Mouse (Mus musculus): ENCODE measurements around the gene Apom. TPM values are rescaled to one million over a fixed set of nuclear protein-coding genes. Genes with fewer than 3 reads are reported as not detected.
"Not testable (repeated sequence)": the region's sequence is repeated elsewhere in the genome, so short reads cannot be mapped to it uniquely, and the experiment has no call there.

Apom gene
- polyA plus RNA-seq, 1 experiment from 2014 or later = 0.34 TPM

- no peaks in the 10 kb centered on the region for H3K27me3 ChIP-seq (ENCODE audit: control insufficient read depth, insufficient read depth, low read length)
- no peaks in the 10 kb centered on the region for H3K36me3 ChIP-seq (ENCODE audit: control insufficient read depth, insufficient read depth, low read length)
- H3K9ac ChIP-seq (ENCODE audit: low read depth, low read length) = no peak overlapping the region; the same call in 1 of the 2 replicates
- 69% methylated on average over 13 of the region's 13 CpGs for WGBS
- no peak for DNase-seq (ENCODE audit: low spot score)
- H3K4me1 ChIP-seq (replicated peaks; ENCODE audit: control insufficient read depth, insufficient read depth, low read length) = 0 out of 2 replicates have a peak, but pooled peaks cover 2% of the 10 kb centered on the region
- no peak for ATAC-seq (ENCODE audit: low FRiP score)
- H3K27ac ChIP-seq (ENCODE audit: low read depth, low read length) = no peak overlapping the region
- peak overlapping the region; percentile 82 for H3K4me2 ChIP-seq (replicated peaks; ENCODE audit: low read depth, low read length)
- H3K4me3 ChIP-seq (ENCODE audit: low read depth, low read length) = peak overlapping the region; percentile 60; the same call in 1 of the 2 replicates
- no peaks in the 10 kb centered on the region for H3K9me3 ChIP-seq (ENCODE audit: control insufficient read depth, low read length)
Observed at GRCm38 (mm10) chr17:35127017-35127416, 4.8 kb downstream of the Apom start.

DNA sequence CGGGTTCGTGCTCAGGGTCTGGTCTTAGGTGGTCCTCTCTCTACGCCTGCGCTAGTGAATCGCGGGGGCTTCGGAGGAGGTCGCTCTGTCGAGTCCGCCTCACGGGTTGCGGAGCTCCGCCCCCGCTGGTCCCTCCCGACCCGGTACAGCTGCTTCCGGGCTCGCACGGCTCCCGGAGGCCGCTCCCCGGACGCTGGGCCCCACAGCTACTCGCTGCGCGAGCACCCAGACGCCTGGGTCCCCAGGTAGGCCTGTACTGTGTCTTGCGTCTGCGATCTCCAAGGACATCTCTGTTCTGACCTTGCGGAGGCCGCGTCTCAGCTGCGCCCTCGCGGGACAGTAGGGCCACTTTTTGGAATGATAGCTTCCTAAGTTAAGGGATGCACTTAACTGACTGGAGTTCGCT, 5.6 kb downstream of the Apom start, which contains the start of gene D17H6S53E:
Gene D17H6S53E, plus strand, starts transcription at position 168 of the 406 bp plus-strand sequence.
- H3K27ac ChIP-seq (ENCODE audit: low read depth, low read length) = peak within 1 kb of the TSS; percentile 75
- H3K4me1 ChIP-seq (replicated peaks; ENCODE audit: control insufficient read depth, insufficient read depth, low read length) = 0 out of 2 replicates have a peak, but pooled peaks cover 2% of the 10 kb centered on the region
- H3K4me3 ChIP-seq (ENCODE audit: low read depth, low read length) = peak within 1 kb of the TSS; percentile 60
- under 1% methylated on average over 36 of the region's 36 CpGs for WGBS
- DNase-seq (ENCODE audit: low spot score) (peak; percentile 75), ATAC-seq (ENCODE audit: low FRiP score) (peak; percentile 54; the same call in 1 of the 2 replicates)
- no peaks in the 10 kb centered on the region for H3K9me3 ChIP-seq (ENCODE audit: control insufficient read depth, low read length)
- H3K27me3 ChIP-seq (ENCODE audit: control insufficient read depth, insufficient read depth, low read length) = no peaks in the 10 kb centered on the region
- peak within 1 kb of the TSS; percentile 82 for H3K4me2 ChIP-seq (replicated peaks; ENCODE audit: low read depth, low read length)
- no peaks in the 10 kb centered on the region for H3K36me3 ChIP-seq (ENCODE audit: control insufficient read depth, insufficient read depth, low read length)
- peak within 1 kb of the TSS; percentile 90 for H3K9ac ChIP-seq (ENCODE audit: low read depth, low read length)

DNA sequence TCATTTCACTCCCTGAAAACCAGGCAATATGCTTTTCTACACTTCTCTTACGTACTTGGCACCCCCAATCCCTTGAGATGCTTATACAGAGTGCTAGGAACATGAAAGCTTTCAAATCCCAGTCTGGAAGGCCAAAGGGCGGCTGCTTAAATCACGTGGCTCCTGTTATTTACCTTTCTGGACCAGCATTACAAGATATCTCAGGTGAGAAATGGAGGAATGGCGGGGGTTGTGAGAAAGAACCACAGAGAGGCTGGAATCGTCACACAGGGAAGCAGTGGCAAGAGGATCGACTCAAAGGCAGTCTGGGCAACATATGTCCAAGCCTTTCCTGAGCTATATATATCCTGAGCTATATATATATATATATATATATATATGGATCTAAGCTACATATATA, 6.3 kb downstream of the Apom start:
- Histone ChIP-seq H3K27me3 (ENCODE audit: control insufficient read depth, insufficient read depth, low read length) (no peaks in the 10 kb centered on the region), H3K4me2 (replicated peaks; ENCODE audit: low read depth, low read length) (peak overlapping the region; percentile 82), H3K4me1 (replicated peaks; ENCODE audit: control insufficient read depth, insufficient read depth, low read length) (0 out of 2 replicates have a peak, but pooled peaks cover 2% of the 10 kb centered on the region), H3K9me3 (ENCODE audit: control insufficient read depth, low read length) (no peaks in the 10 kb centered on the region), H3K27ac (ENCODE audit: low read depth, low read length) (no peak overlapping the region), H3K4me3 (ENCODE audit: low read depth, low read length) (peak overlapping the region; percentile 60), H3K9ac (ENCODE audit: low read depth, low read length) (no peak overlapping the region), H3K36me3 (ENCODE audit: control insufficient read depth, insufficient read depth, low read length) (no peaks in the 10 kb centered on the region)
- no peak for DNase-seq (ENCODE audit: low spot score)
- ATAC-seq (ENCODE audit: low FRiP score) = no peak
- 34% methylated on average over 6 of the region's 6 CpGs for WGBS

- Histone ChIP-seq H3K27ac (ENCODE audit: low read depth, low read length) (no peak overlapping the region), H3K9ac (ENCODE audit: low read depth, low read length) (no peak overlapping the region), H3K27me3 (ENCODE audit: control insufficient read depth, insufficient read depth, low read length) (no peaks in the 10 kb centered on the region), H3K4me1 (replicated peaks; ENCODE audit: control insufficient read depth, insufficient read depth, low read length) (peaks cover 2% of the 10 kb centered on the region; the same call in 1 of the 2 replicates), H3K36me3 (ENCODE audit: control insufficient read depth, insufficient read depth, low read length) (no peaks in the 10 kb centered on the region), H3K4me3 (ENCODE audit: low read depth, low read length) (no peak overlapping the region), H3K9me3 (ENCODE audit: control insufficient read depth, low read length) (no peaks in the 10 kb centered on the region), H3K4me2 (replicated peaks; ENCODE audit: low read depth, low read length) (no peak overlapping the region)
- DNase-seq (ENCODE audit: low spot score) (no peak), ATAC-seq (ENCODE audit: low FRiP score) (no peak)
- 100% methylated on average over 1 of the region's 1 CpGs for WGBS
Observed at GRCm38 (mm10) chr17:35125081-35125480, 6.8 kb downstream of the Apom start.

- H3K36me3 ChIP-seq (ENCODE audit: control insufficient read depth, insufficient read depth, low read length); H3K27me3 ChIP-seq (ENCODE audit: control insufficient read depth, insufficient read depth, low read length); H3K4me3 ChIP-seq (ENCODE audit: low read depth, low read length); H3K4me1 ChIP-seq (replicated peaks; ENCODE audit: control insufficient read depth, insufficient read depth, low read length); ATAC-seq (ENCODE audit: low FRiP score); DNase-seq (ENCODE audit: low spot score); H3K9me3 ChIP-seq (ENCODE audit: control insufficient read depth, low read length); H3K4me2 ChIP-seq (replicated peaks; ENCODE audit: low read depth, low read length); H3K27ac ChIP-seq (ENCODE audit: low read depth, low read length); H3K9ac ChIP-seq (ENCODE audit: low read depth, low read length): not testable (repeated sequence)
- WGBS = 89% methylated on average over 12 of the region's 12 CpGs
Observed at GRCm38 (mm10) chr17:35124261-35124896, 7.5 kb downstream of the Apom start.

- not testable (repeated sequence) for H3K4me3 ChIP-seq (ENCODE audit: low read depth, low read length); H3K9ac ChIP-seq (ENCODE audit: low read depth, low read length); H3K36me3 ChIP-seq (ENCODE audit: control insufficient read depth, insufficient read depth, low read length); DNase-seq (ENCODE audit: low spot score); H3K27ac ChIP-seq (ENCODE audit: low read depth, low read length); ATAC-seq (ENCODE audit: low FRiP score); H3K27me3 ChIP-seq (ENCODE audit: control insufficient read depth, insufficient read depth, low read length); H3K4me2 ChIP-seq (replicated peaks; ENCODE audit: low read depth, low read length); H3K4me1 ChIP-seq (replicated peaks; ENCODE audit: control insufficient read depth, insufficient read depth, low read length); H3K9me3 ChIP-seq (ENCODE audit: control insufficient read depth, low read length)
- WGBS = 96% methylated on average over 9 of the region's 9 CpGs
Observed at GRCm38 (mm10) chr17:35123287-35123686, 8.6 kb downstream of the Apom start.

DNA sequence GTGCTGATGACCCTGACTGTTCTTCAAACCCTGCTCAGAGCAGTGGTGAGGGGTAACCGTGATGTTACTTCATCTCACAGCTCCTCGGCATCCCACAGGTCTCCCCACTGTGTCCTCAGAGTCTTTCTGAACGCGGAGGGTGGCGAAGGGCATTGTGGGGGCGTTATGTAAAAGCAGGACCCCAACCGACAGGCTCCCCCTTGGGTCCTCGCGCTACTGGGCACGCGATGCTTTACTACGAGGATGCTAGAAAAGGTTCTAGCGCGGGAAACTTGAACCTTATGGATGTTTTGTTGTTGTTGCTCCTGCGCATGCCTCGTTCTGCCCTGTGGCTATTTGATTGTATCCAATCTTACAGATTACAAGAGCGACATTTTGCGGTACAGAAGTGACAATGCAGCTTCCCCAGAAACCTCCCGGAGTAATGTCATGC, 10.0 kb downstream of the Apom start, which contains the start of gene Csnk2b:
Gene Csnk2b, minus strand, starts transcription at position 183 of the 433 bp plus-strand sequence.
- under 1% methylated on average over 19 of the region's 19 CpGs for WGBS
- H3K4me1 ChIP-seq (replicated peaks; ENCODE audit: control insufficient read depth, insufficient read depth, low read length) = peaks cover 2% of the 10 kb centered on the region; the same call in 1 of the 2 replicates
- peak within 1 kb of the TSS; percentile 85 for H3K27ac ChIP-seq (ENCODE audit: low read depth, low read length)
- DNase-seq (ENCODE audit: low spot score) (peak; percentile 75), ATAC-seq (ENCODE audit: low FRiP score) (no peak)
- H3K9me3 ChIP-seq (ENCODE audit: control insufficient read depth, low read length) = no peaks in the 10 kb centered on the region
- peak within 1 kb of the TSS; percentile 94 for H3K9ac ChIP-seq (ENCODE audit: low read depth, low read length)
- peak within 1 kb of the TSS; percentile 97 for H3K4me2 ChIP-seq (replicated peaks; ENCODE audit: low read depth, low read length)
- H3K36me3 ChIP-seq (ENCODE audit: control insufficient read depth, insufficient read depth, low read length) = peaks cover 5% of the 10 kb centered on the region; the same call in 1 of the 2 replicates
- H3K27me3 ChIP-seq (ENCODE audit: control insufficient read depth, insufficient read depth, low read length) = no peaks in the 10 kb centered on the region
- peak within 1 kb of the TSS; percentile 97 for H3K4me3 ChIP-seq (ENCODE audit: low read depth, low read length)

- peaks cover 8% of the 10 kb centered on the region; the same call in 1 of the 2 replicates for H3K36me3 ChIP-seq (ENCODE audit: control insufficient read depth, insufficient read depth, low read length)
- peak within 1 kb of the TSS; percentile 97 for H3K4me2 ChIP-seq (replicated peaks; ENCODE audit: low read depth, low read length)
- peak within 1 kb of the TSS; percentile 85 for H3K27ac ChIP-seq (ENCODE audit: low read depth, low read length)
- peak within 1 kb of the TSS; percentile 97 for H3K4me3 ChIP-seq (ENCODE audit: low read depth, low read length)
- no peaks in the 10 kb centered on the region; the same call in 1 of the 2 replicates for H3K4me1 ChIP-seq (replicated peaks; ENCODE audit: control insufficient read depth, insufficient read depth, low read length)
- under 1% methylated on average over 50 of the region's 50 CpGs for WGBS
- no peaks in the 10 kb centered on the region for H3K27me3 ChIP-seq (ENCODE audit: control insufficient read depth, insufficient read depth, low read length)
- DNase-seq (ENCODE audit: low spot score) (peak; percentile 98), ATAC-seq (ENCODE audit: low FRiP score) (peak; percentile 96)
- peak within 1 kb of the TSS; percentile 94 for H3K9ac ChIP-seq (ENCODE audit: low read depth, low read length)
- H3K9me3 ChIP-seq (ENCODE audit: control insufficient read depth, low read length) = no peaks in the 10 kb centered on the region
Observed at GRCm38 (mm10) chr17:35121143-35121799, 10.6 kb downstream of the Apom start, which contains the start of gene Gpank1. Gene Gpank1, plus strand, starts transcription at chr17:35121455.
